Mouse (Mus musculus): ENCODE measurements around the gene Sema4c.
A peak's percentile ranks its signal among the peaks of the same experiment; 100 is the strongest.

Gene Sema4c

DNA sequence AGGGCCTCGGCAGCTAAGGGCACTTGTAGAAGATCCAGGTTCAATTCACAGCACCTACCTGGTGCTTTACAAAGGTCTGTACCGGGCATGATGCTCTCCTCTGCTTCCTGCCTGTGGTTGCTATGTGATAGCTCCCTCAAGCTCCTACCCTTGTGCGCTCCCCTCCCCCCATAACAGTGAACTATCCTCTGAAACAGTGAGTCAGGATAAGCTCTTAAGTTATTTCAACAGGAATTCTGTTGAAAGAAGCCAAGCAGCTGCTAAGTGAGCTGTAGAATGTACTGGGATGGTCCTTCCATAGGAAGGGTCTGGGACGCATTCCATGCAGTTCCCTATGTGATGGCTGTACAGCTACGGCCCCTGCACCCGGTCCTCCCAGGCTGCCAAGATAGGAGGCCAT is 24.6 kb downstream of the Sema4c start:
- no peak for DNase-seq

GRCm38 (mm10) chr1:36531461-36531860 is 26.7 kb downstream of the Sema4c start:
- no peak for DNase-seq

DNA sequence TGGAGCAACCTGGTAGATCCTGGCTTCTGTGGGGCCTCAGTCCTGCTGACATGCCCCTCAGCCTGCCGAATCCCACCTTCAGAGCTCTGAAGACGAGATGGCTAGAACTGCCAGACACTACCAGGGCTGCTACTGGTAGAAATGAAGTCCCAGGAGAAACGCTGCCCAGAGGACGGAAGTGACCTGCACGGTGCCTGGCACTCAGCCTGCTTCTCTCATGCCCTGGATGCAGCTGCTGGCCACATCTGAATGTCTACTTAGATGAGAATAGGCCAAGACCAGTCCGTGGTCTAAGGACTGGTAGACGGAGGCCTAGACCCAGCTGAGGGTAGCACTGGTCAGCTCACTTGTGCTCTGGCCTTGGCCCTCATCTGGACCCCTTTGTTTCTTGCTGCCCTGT is 27.2 kb downstream of the Sema4c start:
- DNase-seq, result no peak

- no peak for DNase-seq
Measured at GRCm38 (mm10) chr1:36530485-36530884, 27.7 kb downstream of the Sema4c start.

GRCm38 (mm10) chr1:36529875-36530274 is 28.3 kb downstream of the Sema4c start:
- DNase-seq, result no peak

DNA sequence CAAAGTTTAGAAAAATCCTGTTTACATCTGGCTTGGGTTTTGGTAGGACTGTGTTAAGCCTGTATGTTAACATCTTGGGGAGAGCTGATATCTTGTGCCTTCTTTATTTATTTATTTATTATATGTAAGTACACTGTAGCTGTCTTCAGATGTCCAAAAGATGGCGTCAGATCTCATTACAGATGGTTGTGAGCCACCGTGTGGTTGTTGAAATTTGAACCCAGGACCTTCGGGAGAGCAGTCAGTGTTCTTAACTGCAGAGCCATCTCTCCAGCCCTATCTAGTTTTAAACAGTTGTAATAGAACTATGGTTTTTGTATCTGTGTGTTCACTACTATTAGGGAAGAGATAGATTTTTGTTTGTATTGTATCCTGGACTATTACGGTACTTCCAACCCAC is 28.9 kb downstream of the Sema4c start:
- DNase-seq, result no peak

DNA sequence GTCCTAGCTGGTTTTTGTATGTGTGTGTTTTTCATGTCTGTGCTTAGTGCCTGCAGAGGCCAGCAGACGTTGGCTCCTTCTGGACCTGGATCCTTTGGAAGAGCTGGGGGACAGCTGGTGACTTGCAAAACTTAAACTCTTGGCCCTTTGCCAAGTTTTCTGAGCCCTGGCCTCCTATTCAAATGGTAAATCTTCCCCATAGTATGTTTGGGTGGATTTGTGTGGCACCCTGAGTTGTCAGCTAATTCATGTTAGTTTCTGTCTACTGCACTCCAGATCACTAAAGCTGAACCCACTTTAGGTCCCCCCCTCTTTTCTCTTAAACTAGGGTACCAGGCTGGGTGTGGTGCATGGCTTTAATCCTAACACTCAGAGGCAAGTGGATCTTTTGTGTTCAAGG is 29.8 kb downstream of the Sema4c start:
- no peak for DNase-seq

DNA sequence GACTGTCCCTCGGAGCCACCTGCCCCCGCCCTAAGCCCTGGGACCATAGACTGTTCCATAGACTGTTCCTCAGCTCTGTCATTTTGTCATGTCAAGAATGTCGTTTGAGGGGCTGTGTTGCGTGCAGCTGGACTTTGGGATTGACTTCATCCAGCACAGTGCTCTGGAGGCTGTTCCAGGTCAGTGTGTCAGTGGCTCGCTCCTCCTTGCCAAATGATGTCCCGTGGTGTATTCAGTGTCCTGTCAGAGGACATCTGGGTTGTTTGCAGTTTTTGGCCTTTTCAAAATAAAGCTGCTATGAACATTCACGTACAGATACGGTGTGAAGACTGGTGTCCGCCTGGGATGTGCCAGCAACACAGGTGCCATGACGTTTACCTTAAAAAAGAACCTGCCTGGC is 31.2 kb downstream of the Sema4c start:
- DNase-seq, result no peak

DNA sequence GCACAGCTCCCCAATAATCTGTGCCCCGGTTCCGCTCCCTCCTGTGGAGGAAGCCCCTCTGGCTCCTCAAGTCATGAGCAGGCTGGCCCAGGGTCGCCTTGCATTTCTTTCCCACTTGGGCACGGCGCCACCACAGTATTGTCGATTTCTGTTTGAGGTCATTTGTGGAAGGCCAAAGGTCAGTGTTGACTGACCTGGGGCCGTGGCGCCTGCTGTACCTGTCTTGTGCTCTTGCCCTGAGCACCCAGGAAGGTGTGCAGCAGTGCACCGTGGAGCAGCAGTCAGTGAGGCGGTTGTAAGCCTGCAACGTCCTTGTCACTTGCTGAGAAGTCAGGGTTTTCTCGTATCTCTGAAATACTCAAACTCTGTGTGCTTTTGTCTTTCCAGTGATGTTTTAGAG is 32.4 kb downstream of the Sema4c start:
- no peak for DNase-seq

DNA sequence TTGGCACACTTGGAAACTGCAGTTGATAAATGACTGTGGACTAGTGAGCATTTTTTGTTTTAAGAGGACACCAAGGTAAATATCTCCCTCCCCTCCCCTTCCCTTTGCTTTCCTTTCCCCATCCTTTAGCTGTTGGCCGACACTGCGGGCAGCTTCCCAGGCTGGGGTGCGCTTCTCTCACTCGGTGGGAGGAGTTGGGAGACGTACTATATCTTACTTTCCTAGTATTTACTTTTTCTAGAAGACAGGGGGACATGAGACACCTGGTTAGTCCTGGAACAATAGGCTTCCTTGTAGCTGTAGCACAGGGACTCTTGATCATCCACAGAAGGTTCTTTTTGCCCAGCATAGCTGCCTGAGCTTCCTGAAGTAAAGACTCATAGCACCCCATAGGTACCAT is 34.1 kb downstream of the Sema4c start:
- no peak for DNase-seq

DNA sequence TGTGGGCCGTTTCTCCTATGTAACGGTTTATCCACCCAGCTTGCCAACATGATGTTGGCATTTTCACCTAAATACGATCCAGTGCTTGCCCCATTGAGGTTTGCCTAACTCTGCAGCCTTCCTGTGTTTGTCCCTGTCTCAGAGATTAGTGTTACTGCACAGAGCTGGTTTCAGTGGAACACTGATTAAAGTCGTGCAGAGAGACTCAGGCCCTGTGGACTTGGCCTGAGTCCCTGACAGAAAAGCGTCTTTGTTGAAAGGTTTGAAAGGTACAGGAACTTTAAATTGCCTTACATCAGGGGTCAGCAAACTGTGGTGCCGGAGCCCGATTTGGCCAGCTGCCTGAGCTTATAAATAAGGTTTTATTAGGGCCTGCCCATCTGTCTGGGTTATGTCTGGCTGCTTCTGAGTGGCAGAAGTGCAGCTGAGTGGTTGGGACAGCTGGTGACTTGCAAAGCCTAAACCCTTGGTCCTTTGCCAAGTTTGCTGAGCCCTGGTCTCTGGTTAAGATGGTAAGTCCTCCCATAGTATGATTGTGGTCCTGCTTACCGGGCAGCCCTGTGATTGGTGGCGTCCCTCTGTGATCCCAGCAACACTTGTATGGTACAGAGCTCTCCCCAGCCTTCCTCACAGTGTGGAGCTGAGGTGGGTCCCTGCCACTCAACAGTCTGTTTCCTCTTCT is 34.7 kb downstream of the Sema4c start:
- no peak for DNase-seq

DNA sequence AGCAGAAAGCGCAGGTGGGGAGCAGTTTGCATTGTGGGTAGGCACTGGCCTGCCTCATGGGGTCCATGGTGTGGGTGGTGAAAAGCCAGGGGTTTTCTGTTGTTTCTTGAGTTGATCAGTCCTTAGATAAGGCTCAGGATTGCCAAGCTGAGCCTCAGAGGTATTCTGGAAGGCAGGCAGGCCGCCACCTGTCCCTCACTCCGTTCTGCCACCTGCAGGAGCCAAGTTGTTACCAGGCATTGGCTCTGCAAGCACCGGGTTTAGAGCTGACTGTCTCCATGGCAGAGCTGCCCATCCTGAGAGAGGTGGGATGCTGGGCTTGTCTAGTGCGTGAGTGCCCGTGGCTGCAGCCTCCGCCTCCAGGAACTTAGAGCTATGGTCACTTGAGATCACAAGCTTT is 35.9 kb downstream of the Sema4c start:
- no peak for DNase-seq

DNA sequence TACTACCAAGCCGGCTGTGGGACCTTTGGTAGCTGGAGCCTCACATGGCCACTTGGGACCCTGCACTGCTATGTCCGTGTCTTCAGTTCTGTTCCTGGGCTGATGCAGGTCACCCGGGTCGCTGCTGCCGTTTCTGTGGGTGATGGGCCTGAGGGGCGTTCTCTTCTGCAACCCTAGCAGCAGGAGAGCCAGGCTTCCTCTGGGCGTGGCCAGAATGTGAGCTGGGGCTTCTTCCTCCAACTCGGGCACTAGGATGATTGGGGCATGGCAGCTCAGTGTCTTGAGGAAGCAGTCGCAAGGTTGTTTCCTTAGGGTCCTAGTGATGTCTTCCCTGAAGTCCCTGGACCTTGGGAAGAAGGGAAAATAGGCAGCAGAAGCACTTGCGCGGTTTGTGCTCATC is 38.5 kb downstream of the Sema4c start:
- no peak for DNase-seq

- no peak for DNase-seq
Measured at GRCm38 (mm10) chr1:36518259-36518658, 39.9 kb downstream of the Sema4c start.

DNA sequence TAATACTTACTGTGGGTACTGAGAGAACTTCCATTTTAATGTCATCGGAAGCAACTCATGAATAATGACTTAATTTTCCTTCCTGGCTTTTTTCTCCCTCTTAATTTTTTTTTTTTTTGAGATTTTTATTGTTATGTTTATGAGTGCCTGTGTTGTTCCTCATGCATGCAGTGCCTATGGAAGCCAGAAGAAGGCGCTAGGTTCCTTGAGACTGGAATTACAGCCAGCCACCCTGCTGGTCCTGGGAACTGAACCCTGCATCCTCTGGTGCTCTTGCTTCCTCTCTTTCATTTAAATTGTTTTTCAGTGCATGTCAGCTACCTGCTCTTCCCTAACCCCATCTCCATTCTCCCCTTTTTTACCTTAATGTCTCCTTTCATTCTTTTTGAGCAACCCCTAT is 44.4 kb downstream of the Sema4c start:
- DNase-seq, result peak; percentile 46

DNA sequence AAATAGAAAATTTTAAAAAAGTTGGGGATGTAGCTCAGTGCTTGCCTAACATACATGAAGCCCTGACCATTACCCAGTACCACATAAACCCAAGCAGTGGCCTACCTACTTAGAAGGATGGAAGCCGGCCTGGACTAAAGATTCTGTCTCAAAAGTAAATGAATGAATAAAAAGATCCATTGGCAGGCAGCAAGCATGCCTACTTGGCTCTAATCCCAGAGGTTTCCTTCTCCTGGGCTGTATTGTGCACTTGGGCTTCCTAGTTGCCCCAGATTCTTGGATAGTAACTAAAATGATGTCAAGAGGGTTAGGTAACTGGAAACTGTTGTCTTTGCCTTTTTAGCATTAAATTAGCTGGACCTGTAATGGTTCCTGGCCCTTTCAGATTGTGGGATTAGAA is 44.8 kb downstream of the Sema4c start:
- DNase-seq, result peak; percentile 61

DNA sequence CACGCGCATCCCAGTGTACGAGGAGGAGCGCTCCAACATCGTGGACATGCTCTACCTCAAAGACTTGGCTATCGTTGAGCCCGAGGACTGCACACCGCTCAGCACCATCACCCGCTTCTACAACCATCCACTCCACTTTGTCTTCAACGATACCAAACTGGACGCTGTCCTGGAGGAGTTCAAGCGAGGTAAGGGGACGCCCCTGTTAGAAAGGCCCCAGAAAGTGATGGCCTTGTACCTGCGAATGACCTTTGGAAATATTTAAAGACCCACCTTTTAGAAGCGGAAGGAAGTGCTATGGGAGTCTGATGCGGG is 45.2 kb downstream of the Sema4c start:
- no peak for DNase-seq

DNA sequence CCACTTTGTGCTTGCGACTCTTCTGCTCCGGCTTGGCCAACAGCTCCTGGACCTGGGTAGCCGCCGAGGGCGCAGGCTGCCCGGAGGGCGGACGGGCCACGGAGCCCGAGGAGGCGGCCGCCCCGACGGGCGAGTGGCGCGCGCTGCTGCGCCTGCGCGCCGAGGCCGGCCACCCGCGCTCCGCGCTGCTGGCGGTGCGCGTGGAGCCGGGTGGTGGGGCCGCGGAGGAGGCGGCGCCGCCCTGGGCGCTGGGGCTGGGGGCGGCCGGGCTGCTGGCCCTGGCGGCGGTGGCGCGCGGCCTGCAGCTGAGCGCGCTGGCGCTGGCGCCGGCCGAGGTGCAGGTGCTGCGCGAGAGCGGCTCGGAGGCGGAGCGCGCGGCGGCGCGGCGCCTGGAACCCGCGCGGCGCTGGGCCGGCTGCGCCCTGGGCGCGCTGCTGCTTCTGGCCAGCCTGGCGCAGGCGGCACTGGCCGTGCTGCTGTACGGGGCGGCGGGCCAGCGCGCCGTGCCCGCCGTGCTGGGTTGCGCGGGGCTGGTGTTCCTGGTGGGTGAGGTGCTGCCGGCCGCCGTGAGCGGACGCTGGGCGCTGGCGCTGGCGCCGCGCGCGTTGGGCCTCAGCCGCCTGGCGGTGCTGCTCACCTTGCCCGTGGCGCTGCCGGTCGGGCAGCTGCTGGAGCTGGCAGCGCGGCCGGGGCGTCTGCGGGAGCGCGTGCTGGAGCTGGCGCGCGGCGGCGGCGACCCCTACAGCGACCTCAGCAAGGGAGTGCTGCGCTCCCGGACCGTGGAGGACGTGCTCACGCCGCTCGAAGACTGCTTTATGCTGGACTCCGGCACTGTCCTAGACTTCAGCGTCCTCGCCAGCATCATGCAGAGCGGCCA is 45.8 kb downstream of the Sema4c start:
- DNase-seq, result no peak

- peak; percentile 99 for DNase-seq
Measured at GRCm38 (mm10) chr1:36511289-36512021, 46.7 kb downstream of the Sema4c start, which contains the start of gene Cnnm3. TSS of gene Cnnm3 (plus strand) at chr1:36511867.

DNA sequence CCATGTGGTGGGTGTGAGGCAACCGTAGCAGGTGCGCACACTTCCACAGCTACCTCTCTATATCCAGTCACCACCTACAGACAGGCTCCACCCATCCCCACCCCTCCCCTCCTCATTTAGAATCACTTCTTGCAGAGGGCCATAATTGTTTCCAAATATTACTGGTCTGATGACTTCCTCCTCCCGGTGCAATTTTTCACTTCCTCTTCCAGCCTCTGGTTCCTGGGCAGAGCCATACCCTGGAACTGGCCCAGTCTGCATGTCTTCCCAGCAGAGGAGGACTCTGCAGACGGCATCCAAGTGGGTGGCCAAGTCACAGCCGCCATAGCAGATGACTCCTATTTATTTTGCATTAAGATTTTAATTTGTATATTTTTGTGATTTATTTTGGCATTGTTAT is 49.9 kb downstream of the Sema4c start:
- no peak for DNase-seq

DNA sequence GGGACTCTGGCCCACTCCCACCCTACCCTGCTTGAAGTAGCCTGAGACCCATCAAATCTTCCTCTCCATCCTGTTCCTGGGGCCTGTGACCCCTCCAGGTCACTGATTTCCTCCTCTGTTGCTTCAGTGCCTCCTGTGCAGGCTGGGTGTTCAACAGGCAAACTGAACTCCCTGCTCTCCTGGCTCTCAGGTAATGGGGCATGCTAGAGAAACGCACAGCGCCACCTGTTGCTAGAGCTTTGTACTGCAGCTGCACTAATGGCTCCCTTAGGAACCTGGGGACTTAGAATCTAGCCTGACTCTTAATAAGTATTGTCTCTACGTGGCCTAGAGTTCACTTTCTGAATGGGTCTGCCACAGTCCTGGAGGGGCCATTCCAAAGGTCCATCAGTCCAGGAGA is 56.9 kb downstream of the Sema4c start:
- DNase-seq, result peak; percentile 85
